Mouse (Mus musculus): ENCODE results near the gene Stk38l.
"Not testable (repeated sequence)": the region's sequence is repeated elsewhere in the genome, so short reads cannot be mapped to it uniquely, and the experiment has no call there.

Gene Stk38l

GRCm38 (mm10) chr6:146770005-146770745 lies 45.4 kb downstream of the Stk38l start:
- no peak for DNase-seq (ENCODE audit: low read depth, low spot score)

GRCm38 (mm10) chr6:146770808-146771207 lies 46.0 kb downstream of the Stk38l start:
- no peak for DNase-seq (ENCODE audit: low read depth, low spot score)

DNA sequence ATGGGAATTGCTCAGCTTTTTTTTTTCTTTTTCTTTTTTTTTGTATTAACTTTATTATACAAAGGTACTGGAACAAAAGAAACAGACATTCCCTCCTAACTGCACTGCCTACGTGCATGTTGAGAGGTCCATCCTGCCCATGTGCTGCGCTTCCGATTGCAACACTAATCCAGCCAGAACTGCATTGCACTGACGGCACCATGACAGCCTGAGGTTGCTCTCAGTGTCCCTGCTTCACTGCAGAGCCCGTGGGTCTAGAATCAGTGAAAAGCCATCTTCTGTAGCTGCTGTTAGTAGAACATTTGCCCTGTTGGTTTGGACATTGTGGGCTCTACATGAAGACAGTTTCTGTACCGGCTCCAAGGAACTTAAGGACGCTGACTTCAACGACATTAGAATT lies 51.1 kb downstream of the Stk38l start:
- DNase-seq (ENCODE audit: low read depth, low spot score) = not testable (repeated sequence)

- no peak for DNase-seq (ENCODE audit: low read depth, low spot score)
Measured at GRCm38 (mm10) chr6:146776610-146777389, 52.0 kb downstream of the Stk38l start.

GRCm38 (mm10) chr6:146778055-146778454 lies 53.3 kb downstream of the Stk38l start:
- DNase-seq (ENCODE audit: low read depth, low spot score) = no peak

DNA sequence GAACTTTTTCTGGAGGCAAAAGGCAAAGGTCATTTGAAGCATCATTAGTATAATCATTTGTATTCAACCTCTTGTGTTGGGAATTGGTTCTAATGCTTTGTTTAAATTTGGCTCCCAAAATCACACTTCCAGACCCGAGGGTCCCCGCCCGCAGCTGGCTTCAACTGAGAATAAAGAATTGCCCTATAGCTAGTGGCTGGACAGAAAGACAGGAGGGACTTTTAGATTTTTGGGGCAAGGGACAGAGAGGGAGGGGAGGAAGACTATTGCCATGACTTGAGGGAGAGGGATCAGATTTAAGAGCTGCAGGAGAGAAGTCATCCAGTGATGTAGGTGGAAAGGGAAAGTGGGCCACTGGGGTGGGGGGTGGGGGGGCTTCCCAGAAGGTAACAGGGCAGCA lies 56.8 kb downstream of the Stk38l start:
- DNase-seq (ENCODE audit: low read depth, low spot score) = no peak

DNA sequence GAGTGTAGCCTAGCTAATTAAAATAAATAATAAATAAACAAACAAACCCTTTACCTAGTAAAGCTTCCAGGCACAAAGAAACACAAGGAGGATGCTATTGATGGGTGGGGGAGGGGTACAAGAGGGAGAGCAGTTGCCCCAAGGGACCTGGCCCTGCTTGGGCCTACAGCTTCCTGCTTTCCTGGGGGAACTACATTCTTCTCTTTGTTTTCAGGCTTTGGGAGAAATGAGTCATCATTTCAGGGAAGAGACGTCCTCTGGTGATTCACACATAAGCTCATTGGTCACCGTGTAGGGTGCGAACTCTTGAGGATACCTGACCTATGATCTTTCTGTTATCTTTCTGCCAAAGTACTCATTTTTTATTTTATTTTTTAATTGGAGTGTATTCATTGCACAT lies 68.7 kb downstream of the Stk38l start:
- DNase-seq (ENCODE audit: low read depth, low spot score) = no peak

GRCm38 (mm10) chr6:146795166-146795923 lies 70.5 kb downstream of the Stk38l start:
- no peak for DNase-seq (ENCODE audit: low read depth, low spot score)

- no peak for DNase-seq (ENCODE audit: low read depth, low spot score)
Measured at GRCm38 (mm10) chr6:146795924-146796545, 71.2 kb downstream of the Stk38l start, which contains the start of gene Arntl2. Arntl2 (plus strand) TSS chr6:146796055.

DNA sequence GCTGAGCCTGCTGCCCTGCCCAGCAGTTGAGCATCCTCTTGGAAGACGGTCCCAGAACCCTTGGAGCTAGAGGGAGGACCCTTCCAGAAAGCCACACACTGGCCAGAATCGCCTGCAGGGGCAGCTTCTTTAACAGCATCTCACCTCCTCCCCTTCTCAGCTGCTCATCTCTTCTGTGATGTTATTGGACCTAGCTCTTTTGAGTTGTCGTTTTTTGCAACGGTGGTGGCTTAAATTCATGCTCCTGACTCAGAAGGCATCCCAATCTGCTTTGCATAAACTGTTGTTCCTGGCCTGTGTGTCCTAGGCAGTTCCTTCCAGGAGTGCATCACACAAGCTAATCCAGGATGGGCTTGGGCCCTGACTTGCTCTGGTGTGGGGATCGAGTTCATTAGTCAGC lies 72.7 kb downstream of the Stk38l start:
- DNase-seq (ENCODE audit: low read depth, low spot score) = no peak

DNA sequence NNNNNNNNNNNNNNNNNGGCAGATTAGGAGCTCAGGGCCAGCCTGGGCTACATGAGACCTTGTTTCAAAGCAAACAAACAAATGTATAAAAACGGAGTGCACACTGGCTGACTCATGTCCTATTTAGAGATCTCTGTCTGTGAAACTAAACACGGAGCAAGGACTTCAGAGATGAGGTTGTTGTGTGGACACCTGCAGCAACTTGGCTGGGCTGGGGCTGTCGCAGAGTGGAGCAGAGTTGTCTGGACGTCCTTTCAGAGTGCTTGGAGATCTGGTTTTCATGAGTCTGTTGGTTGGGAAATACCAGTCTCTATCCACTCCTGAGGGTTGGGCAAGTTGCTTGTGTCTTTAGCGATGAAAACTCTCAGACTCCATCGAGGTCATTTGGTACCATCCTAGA lies 85.2 kb downstream of the Stk38l start:
- no peak for DNase-seq (ENCODE audit: low read depth, low spot score)

GRCm38 (mm10) chr6:146813007-146813406 lies 88.2 kb downstream of the Stk38l start:
- no peak for DNase-seq (ENCODE audit: low read depth, low spot score)

DNA sequence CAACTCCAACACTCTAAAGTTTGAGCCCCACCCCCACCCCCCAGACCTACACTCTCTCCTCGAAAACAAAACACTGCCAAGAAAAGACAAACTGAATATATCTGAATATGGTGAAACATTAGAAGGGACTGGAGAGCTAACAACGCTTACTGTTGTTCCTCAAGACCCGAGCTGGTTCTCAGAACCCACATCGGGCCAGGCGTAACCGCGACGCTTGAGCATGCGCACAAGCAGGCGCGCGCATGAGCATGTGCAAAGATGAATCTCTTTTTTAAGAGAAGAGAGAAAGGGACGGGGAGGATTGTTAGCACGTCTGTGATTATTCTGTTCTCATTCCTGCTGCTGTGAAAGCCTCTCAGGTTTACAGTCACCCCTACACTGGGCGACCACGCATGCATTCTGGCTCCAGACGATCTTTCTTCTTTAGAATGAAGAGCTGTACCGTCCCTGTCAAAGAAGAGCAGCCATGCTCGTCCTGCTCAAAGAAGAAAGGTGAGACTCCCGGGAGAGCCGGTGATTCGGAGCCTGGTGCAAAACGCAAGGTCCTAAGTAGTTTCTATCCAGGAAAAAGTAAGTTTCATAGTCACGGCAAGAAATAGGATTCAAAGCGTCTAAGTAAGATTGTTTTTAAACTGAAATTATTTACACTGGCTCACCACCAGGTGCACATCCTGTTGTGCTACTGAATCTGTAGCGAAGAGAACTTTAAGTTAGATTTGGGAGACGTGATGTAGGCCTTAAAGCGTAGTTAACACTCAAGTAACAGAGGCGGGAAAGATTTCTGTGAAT lies 95.6 kb downstream of the Stk38l start:
- DNase-seq (ENCODE audit: low read depth, low spot score) = no peak

- no peak for DNase-seq (ENCODE audit: low read depth, low spot score)
Measured at GRCm38 (mm10) chr6:146821958-146822357, 97.2 kb downstream of the Stk38l start.

- DNase-seq (ENCODE audit: low read depth, low spot score) = peak; percentile 22
Measured at GRCm38 (mm10) chr6:146824727-146825486, 100.1 kb downstream of the Stk38l start.

DNA sequence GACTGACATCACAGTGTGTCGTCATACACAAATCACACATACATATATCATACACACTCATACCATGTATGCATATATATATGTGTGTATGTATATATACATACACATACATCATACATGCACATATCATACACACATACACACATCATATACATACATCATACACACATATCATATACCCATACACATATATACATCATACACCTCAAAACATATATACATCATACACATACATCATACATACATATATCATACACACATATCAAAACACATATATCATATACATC lies 100.6 kb downstream of the Stk38l start:
- no peak for DNase-seq (ENCODE audit: low read depth, low spot score)
